Mouse (Mus musculus) myocyte (in vitro differentiated cells): ENCODE measurements at regions not wholly inside any gene's neighbourhood (a gene's known extent, or its start where the extent isn't known, plus 50 kb on each side); places are given as distances from the start of the nearest gene placed in this dataset.

Source experiments
- H3K27me3 ChIP-seq: one replicate; pipeline ENCODE4 v1.6.1; 2011; ENCODE audit not compliant: control insufficient read depth, insufficient read depth, insufficient read length
- H3K36me3 ChIP-seq: one replicate; pipeline ENCODE4 v1.6.1; 2011; ENCODE audit not compliant: control insufficient read depth, insufficient read depth
- H3K4me2 ChIP-seq: one replicate; pipeline ENCODE4 v1.6.1; 2011; ENCODE audit warnings: low read depth, control low read depth
- H3K4me3 ChIP-seq: one replicate; pipeline ENCODE4 v1.5.1; 2011; ENCODE audit warnings: mild to moderate bottlenecking, control low read depth, moderate library complexity
- H3K79me2 ChIP-seq: one replicate; pipeline ENCODE4 v1.6.1; 2011; ENCODE audit not compliant: control insufficient read depth, insufficient read depth
- H3ac ChIP-seq: one replicate; pipeline ENCODE4 v1.6.1; 2011; ENCODE audit not compliant: control insufficient read depth, insufficient read length
- CEBPB ChIP-seq: IDR thresholded peaks from 2 replicates; pipeline ENCODE4 v1.6.1; 2011; ENCODE audit warnings: mild to moderate bottlenecking, moderate library complexity; ENCODE audit not compliant: poor library complexity, insufficient read depth, severe bottlenecking
- E2F4 ChIP-seq: IDR thresholded peaks from one replicate; pipeline ENCODE4 v1.6.1; 2011; ENCODE audit warnings: mild to moderate bottlenecking, control low read depth, moderate library complexity; ENCODE audit not compliant: insufficient read depth
- MAX ChIP-seq: IDR thresholded peaks from one replicate; pipeline ENCODE4 v1.6.1; 2011; ENCODE audit warnings: low read depth, mild to moderate bottlenecking, control low read depth
- MYOD1 ChIP-seq, 3 experiments: IDR thresholded peaks; one replicate each; pipeline ENCODE4 v1.6.1; 2011; ENCODE audit warnings: control low read depth in 2 of 3, low read depth in 2 of 3, mild to moderate bottlenecking in 2 of 3, moderate library complexity in 1 of 3; ENCODE audit not compliant: insufficient read length in 2 of 3, control insufficient read depth in 1 of 3
- MYOG ChIP-seq, 3 experiments: IDR thresholded peaks; one replicate each; pipeline ENCODE4 v1.6.1; 2011; ENCODE audit warnings: control low read depth in 2 of 3, low read depth in 2 of 3, mild to moderate bottlenecking in 2 of 3; ENCODE audit not compliant: insufficient read length in 2 of 3, control insufficient read depth in 1 of 3, insufficient read depth in 1 of 3
- POLR2A ChIP-seq: IDR thresholded peaks from one replicate; pipeline ENCODE4 v1.6.1; 2011; ENCODE audit warnings: low read depth, mild to moderate bottlenecking, control low read depth, moderate library complexity; ENCODE audit not compliant: insufficient read length
- POLR2AphosphoS2 ChIP-seq: IDR thresholded peaks from one replicate; pipeline ENCODE4 v1.6.1; 2011; ENCODE audit warnings: low read depth, control low read depth; ENCODE audit not compliant: insufficient read length
- REST ChIP-seq: IDR thresholded peaks from one replicate; pipeline ENCODE4 v1.6.1; 2011; ENCODE audit warnings: mild to moderate bottlenecking, control low read depth, moderate library complexity; ENCODE audit not compliant: insufficient read depth, insufficient read length
- SRF ChIP-seq: IDR thresholded peaks from one replicate; pipeline ENCODE4 v1.6.1; 2011; ENCODE audit warnings: low read depth; ENCODE audit not compliant: control insufficient read depth, insufficient read length
- TCF12 ChIP-seq: IDR thresholded peaks from one replicate; pipeline ENCODE4 v1.6.1; 2011; ENCODE audit warnings: mild to moderate bottlenecking, control low read depth; ENCODE audit not compliant: poor library complexity, insufficient read depth, severe bottlenecking
- TCF3 ChIP-seq: IDR thresholded peaks from one replicate; pipeline ENCODE4 v1.6.1; 2011; ENCODE audit warnings: low read depth, control low read depth; ENCODE audit not compliant: insufficient read length
- USF1 ChIP-seq: IDR thresholded peaks from one replicate; pipeline ENCODE4 v1.6.1; 2011; ENCODE audit warnings: low read depth, mild to moderate bottlenecking, control low read depth, moderate library complexity

GRCm38 (mm10) chr14:111261696-111262095 lies 413.2 kb upstream of the Slitrk5 start:
- Histone ChIP-seq H3K4me2 (no peak overlapping the region), H3K36me3 (no peaks in the 10 kb centered on the region), H3K4me3 (no peak overlapping the region), H3K27me3 (no peaks in the 10 kb centered on the region), H3ac (no peak overlapping the region), H3K79me2 (no peaks in the 10 kb centered on the region)
- TF ChIP-seq TCF3, result no peak
- no peak for TF ChIP-seq POLR2AphosphoS2
- no peak for TF ChIP-seq REST
- TF ChIP-seq SRF, result no peak
- no peak for TF ChIP-seq CEBPB
- TF ChIP-seq MAX, result no peak
- TF ChIP-seq E2F4, result no peak
- no peak for TF ChIP-seq POLR2A
- TF ChIP-seq USF1, result no peak
- no peak for TF ChIP-seq TCF12
- TF ChIP-seq MYOG (IDR thresholded peaks at IDR 0.05; ENCODE audit: control insufficient read depth in 1 of 3, insufficient read depth in 1 of 3, insufficient read length in 2 of 3, low read depth in 2 of 3), result no peak
- no peak for TF ChIP-seq MYOD1 (IDR thresholded peaks at IDR 0.05; ENCODE audit: control insufficient read depth in 1 of 3, insufficient read length in 2 of 3, low read depth in 2 of 3)

GRCm38 (mm10) chr14:111270239-111270638 lies 404.7 kb upstream of the Slitrk5 start:
- Histone ChIP-seq H3K36me3 (no peaks in the 10 kb centered on the region), H3ac (no peak overlapping the region), H3K79me2 (no peaks in the 10 kb centered on the region), H3K4me3 (no peak overlapping the region), H3K4me2 (no peak overlapping the region), H3K27me3 (no peaks in the 10 kb centered on the region)
- no peak for TF ChIP-seq MAX
- no peak for TF ChIP-seq MYOG (IDR thresholded peaks at IDR 0.05; ENCODE audit: control insufficient read depth in 1 of 3, insufficient read depth in 1 of 3, insufficient read length in 2 of 3, low read depth in 2 of 3)
- no peak for TF ChIP-seq POLR2AphosphoS2
- TF ChIP-seq USF1, result no peak
- no peak for TF ChIP-seq TCF12
- no peak for TF ChIP-seq REST
- no peak for TF ChIP-seq CEBPB
- TF ChIP-seq TCF3, result no peak
- no peak for TF ChIP-seq POLR2A
- TF ChIP-seq MYOD1 (IDR thresholded peaks at IDR 0.05; ENCODE audit: control insufficient read depth in 1 of 3, insufficient read length in 2 of 3, low read depth in 2 of 3), result no peak
- no peak for TF ChIP-seq SRF

- Histone ChIP-seq H3K36me3 (no peaks in the 10 kb centered on the region), H3K4me3 (no peak overlapping the region), H3ac (no peak overlapping the region), H3K79me2 (no peaks in the 10 kb centered on the region), H3K27me3 (no peaks in the 10 kb centered on the region), H3K4me2 (no peak overlapping the region)
- TF ChIP-seq MYOG (IDR thresholded peaks at IDR 0.05; ENCODE audit: control insufficient read depth in 1 of 3, insufficient read depth in 1 of 3, insufficient read length in 2 of 3, low read depth in 2 of 3) (no peak), MYOD1 (IDR thresholded peaks at IDR 0.05; ENCODE audit: control insufficient read depth in 1 of 3, insufficient read length in 2 of 3, low read depth in 2 of 3) (no peak), REST (no peak), POLR2A (no peak), SRF (no peak), TCF12 (no peak), CEBPB (no peak), MAX (no peak), E2F4 (no peak), TCF3 (no peak), USF1 (no peak), POLR2AphosphoS2 (no peak)
These were observed 393.5 kb upstream of the Slitrk5 start for GRCm38 (mm10) chr14:111281354-111281753.

GRCm38 (mm10) chr14:111283681-111284461 lies 391.0 kb upstream of the Slitrk5 start:
- no peak for TF ChIP-seq E2F4
- TF ChIP-seq TCF12, result no peak
- no peak for TF ChIP-seq USF1
- no peak for TF ChIP-seq SRF
- no peak for TF ChIP-seq POLR2AphosphoS2
- TF ChIP-seq TCF3, result no peak
- no peak for TF ChIP-seq POLR2A
- H3K36me3 ChIP-seq, result no peaks in the 10 kb centered on the region
- H3K4me3 ChIP-seq, result no peak overlapping the region
- no peak overlapping the region for H3K4me2 ChIP-seq
- H3K79me2 ChIP-seq, result no peaks in the 10 kb centered on the region
- H3ac ChIP-seq, result no peak overlapping the region
- no peaks in the 10 kb centered on the region for H3K27me3 ChIP-seq
